Mouse (Mus musculus) mesoderm, embryonic 11.5 days (tissue): ENCODE measurements around the gene 1520401A03Rik.

ENCODE experiments used
- DNase-seq: peaks from one replicate; pipeline ENCODE4 v3.0.0-alpha.2; 2012; ENCODE audit warnings: low read depth, low spot score

1520401A03Rik gene

GRCm38 (mm10) chr17:23742941-23743340 is 20.4 kb upstream of the 1520401A03Rik start:
- no peak for DNase-seq

- DNase-seq, result peak; percentile 40
Measured at GRCm38 (mm10) chr17:23742210-23742793, 19.7 kb upstream of the 1520401A03Rik start.

- no peak for DNase-seq
Measured at GRCm38 (mm10) chr17:23741359-23742209, 19.0 kb upstream of the 1520401A03Rik start.

GRCm38 (mm10) chr17:23740598-23741021 is 18.0 kb upstream of the 1520401A03Rik start, which contains the start of gene Paqr4:
TSS of gene Paqr4 (minus strand) at chr17:23740867.
- DNase-seq, result no peak

GRCm38 (mm10) chr17:23740136-23740584 is 17.6 kb upstream of the 1520401A03Rik start:
- DNase-seq, result peak; percentile 89

- no peak for DNase-seq
Measured at GRCm38 (mm10) chr17:23739202-23740135, 16.9 kb upstream of the 1520401A03Rik start.

- no peak for DNase-seq
Measured at GRCm38 (mm10) chr17:23738836-23739201, 16.2 kb upstream of the 1520401A03Rik start.

GRCm38 (mm10) chr17:23737493-23738445 is 15.2 kb upstream of the 1520401A03Rik start:
- no peak for DNase-seq

- no peak for DNase-seq
Measured at GRCm38 (mm10) chr17:23734341-23734740, 11.8 kb upstream of the 1520401A03Rik start.

GRCm38 (mm10) chr17:23730441-23730840 is 7.9 kb upstream of the 1520401A03Rik start:
- no peak for DNase-seq

GRCm38 (mm10) chr17:23726758-23727142 is 4.2 kb upstream of the 1520401A03Rik start:
- peak; percentile 77 for DNase-seq

GRCm38 (mm10) chr17:23725999-23726757 is 3.6 kb upstream of the 1520401A03Rik start, which contains the start of gene Pkmyt1:
TSS of gene Pkmyt1 (plus strand) at chr17:23726336.
- DNase-seq, result peak; percentile 95

- DNase-seq, result no peak
Measured at GRCm38 (mm10) chr17:23725477-23725876, 2.9 kb upstream of the 1520401A03Rik start.

- DNase-seq, result no peak
Measured at GRCm38 (mm10) chr17:23721886-23722285, 697 bp downstream of the 1520401A03Rik start.

GRCm38 (mm10) chr17:23719455-23719854 is 3.1 kb downstream of the 1520401A03Rik start:
- DNase-seq, result no peak

- DNase-seq, result no peak
Measured at GRCm38 (mm10) chr17:23717003-23717402, 5.6 kb downstream of the 1520401A03Rik start.

GRCm38 (mm10) chr17:23706212-23706611 is 16.4 kb downstream of the 1520401A03Rik start:
- DNase-seq, result peak; percentile 81

- DNase-seq, result no peak
Measured at GRCm38 (mm10) chr17:23705525-23706104, 17.0 kb downstream of the 1520401A03Rik start.

- DNase-seq, result no peak
Measured at GRCm38 (mm10) chr17:23704741-23705140, 17.8 kb downstream of the 1520401A03Rik start.
